Mouse (Mus musculus) forebrain, embryonic 16.5 days (tissue): ENCODE data around the gene Arfgef3. TPM values are rescaled to one million over a fixed set of nuclear protein-coding genes. Genes with fewer than 3 reads are reported as not detected.
A peak's percentile ranks its signal among the peaks of the same experiment; 100 is the strongest.
"Not testable (repeated sequence)": the region's sequence is repeated elsewhere in the genome, so short reads cannot be mapped to it uniquely, and the experiment has no call there.

Source experiments
- ATAC-seq: fragments of 200-750 bp; cut with Nextera tagmentation; 2 replicates; pipeline ENCODE4 v1.8.0; 2017; ENCODE audit warnings: mild to moderate bottlenecking, moderate library complexity
- H3K27ac ChIP-seq: fragments of 300-500 bp; sonication (generic); 2 replicates; pipeline ENCODE4 v1.5.1; 2014; ENCODE audit warnings: low read length, control low read depth
- H3K27me3 ChIP-seq: fragments of 300-500 bp; sonication (generic); replicated peaks from 2 replicates; pipeline ENCODE4 v1.6.1; 2014; ENCODE audit warnings: low read length; ENCODE audit not compliant: control insufficient read depth, insufficient read depth
- H3K36me3 ChIP-seq: fragments of 300-500 bp; sonication (generic); 2 replicates; pipeline ENCODE4 v1.6.1; 2014; ENCODE audit not compliant: control insufficient read depth, insufficient read depth
- H3K4me1 ChIP-seq: fragments of 300-500 bp; sonication (generic); replicated peaks from 2 replicates; pipeline ENCODE4 v1.6.1; 2014; ENCODE audit warnings: low read length; ENCODE audit not compliant: control insufficient read depth, insufficient read depth
- H3K4me2 ChIP-seq: fragments of 300-500 bp; sonication (generic); 2 replicates; pipeline ENCODE4 v1.6.1; 2014; ENCODE audit warnings: mild to moderate bottlenecking, low read length, control low read depth
- H3K4me3 ChIP-seq: fragments of 300-500 bp; sonication (generic); replicated peaks from 2 replicates; pipeline ENCODE4 v1.5.1; 2014; ENCODE audit warnings: mild to moderate bottlenecking, low read length, control low read depth
- H3K9ac ChIP-seq: fragments of 300-500 bp; sonication (generic); replicated peaks from 2 replicates; pipeline ENCODE4 v1.6.1; 2014; ENCODE audit warnings: low read depth, low read length, control low read depth
- H3K9me3 ChIP-seq: fragments of 300-500 bp; sonication (generic); 2 replicates; pipeline ENCODE4 v1.6.1; 2016; ENCODE audit warnings: low read length; ENCODE audit not compliant: control insufficient read depth
- WGBS: fragments of 180-500 bp; shearing (Covaris S2); extraction: QIAGEN DNeasy Blood & Tissue Kit; methylation state at CpG from one replicate; pipeline ENCODE4 v1.1.7; 2014; 5-methylcytosine and 5-hydroxymethylcytosine counted together
- polyA plus RNA-seq: library from polyadenylated mRNA; unstranded; fragments of >200 nt; fragmentation: Nextera tagmentation; extraction: Ambion mirVana; gene quantifications from 2 replicates; pipeline ENCODE4 v1.2.1, GENCODE M21; 2015

The Arfgef3 gene
- polyA plus RNA-seq, 1 experiment from 2014 or later = 7.8 TPM

GRCm38 (mm10) chr10:18630498-18630897, 113.3 kb downstream of the Arfgef3 start:
- H3K27me3 ChIP-seq = no peaks in the 10 kb centered on the region
- no peaks in the 10 kb centered on the region for H3K9me3 ChIP-seq
- H3K4me1 ChIP-seq = peaks cover 4% of the 10 kb centered on the region; the same call in 1 of the 2 replicates
- no peak overlapping the region for H3K27ac ChIP-seq
- ATAC-seq = no peak
- H3K36me3 ChIP-seq = no peaks in the 10 kb centered on the region
- no peak overlapping the region for H3K9ac ChIP-seq
- H3K4me2 ChIP-seq = no peak overlapping the region
- H3K4me3 ChIP-seq = no peak overlapping the region
- WGBS = 92% methylated on average over 8 of the region's 8 CpGs

DNA sequence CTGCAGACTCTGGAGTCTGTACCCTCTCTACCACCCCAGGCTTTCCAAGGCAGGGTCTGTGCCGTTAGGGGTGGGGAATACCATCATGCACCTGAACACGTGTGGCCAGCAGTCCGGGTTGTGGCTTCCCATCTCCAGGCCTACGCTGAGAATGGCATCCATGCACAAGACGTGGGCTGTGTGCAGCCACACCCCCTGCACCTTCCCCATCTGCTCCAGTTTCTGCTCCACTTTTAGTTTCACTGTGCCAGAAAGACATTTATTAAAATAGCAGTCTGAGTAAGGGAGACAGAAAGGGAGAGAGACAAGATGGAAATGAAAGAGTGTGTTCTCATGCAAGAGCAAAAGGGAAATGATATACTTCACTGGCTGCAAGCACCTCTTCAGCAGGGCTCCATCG, 116.2 kb downstream of the Arfgef3 start:
- Histone ChIP-seq H3K9me3 (no peaks in the 10 kb centered on the region), H3K27ac (no peak overlapping the region), H3K4me2 (no peak overlapping the region), H3K9ac (no peak overlapping the region), H3K4me1 (no peaks in the 10 kb centered on the region), H3K36me3 (no peaks in the 10 kb centered on the region), H3K27me3 (no peaks in the 10 kb centered on the region), H3K4me3 (no peak overlapping the region)
- 91% methylated on average over 6 of the region's 6 CpGs for WGBS
- ATAC-seq = no peak

DNA sequence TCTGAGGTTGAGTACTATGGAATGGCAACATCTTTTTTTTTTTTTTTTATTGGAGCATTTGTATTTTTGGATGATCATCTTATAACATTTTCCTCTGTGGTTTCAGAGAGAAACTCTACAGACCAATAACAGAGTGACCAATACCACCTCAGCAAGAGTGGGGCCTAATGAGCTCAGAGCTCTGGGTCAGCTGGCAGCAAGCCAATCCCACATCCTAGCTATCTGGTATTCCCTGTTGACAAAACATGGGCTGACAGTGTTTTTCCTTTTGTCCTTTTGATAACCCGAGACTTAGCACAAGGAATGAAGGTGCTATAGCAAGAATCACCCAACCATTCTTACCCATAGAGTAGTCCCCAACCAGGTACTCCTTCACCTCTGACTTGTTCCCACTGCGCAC, 131.0 kb downstream of the Arfgef3 start:
- WGBS = 81% methylated on average over 2 of the region's 2 CpGs
- no peaks in the 10 kb centered on the region for H3K4me1 ChIP-seq
- ATAC-seq = no peak
- no peaks in the 10 kb centered on the region for H3K9me3 ChIP-seq
- H3K36me3 ChIP-seq = 0 out of 2 replicates have a peak, but pooled peaks cover 2% of the 10 kb centered on the region
- H3K9ac ChIP-seq = no peak overlapping the region
- no peak overlapping the region for H3K4me3 ChIP-seq
- no peaks in the 10 kb centered on the region for H3K27me3 ChIP-seq
- H3K4me2 ChIP-seq = no peak overlapping the region
- no peak overlapping the region for H3K27ac ChIP-seq

- H3K4me2 ChIP-seq, H3K9ac ChIP-seq, H3K27me3 ChIP-seq, ATAC-seq, H3K4me1 ChIP-seq, H3K27ac ChIP-seq, H3K4me3 ChIP-seq, H3K36me3 ChIP-seq, H3K9me3 ChIP-seq: not testable (repeated sequence)
- 67% methylated on average over 5 of the region's 5 CpGs for WGBS
These were observed 138.8 kb downstream of the Arfgef3 start for GRCm38 (mm10) chr10:18604827-18605535.

GRCm38 (mm10) chr10:18602030-18602429, 141.7 kb downstream of the Arfgef3 start:
- Histone ChIP-seq H3K9me3 (no peaks in the 10 kb centered on the region), H3K4me3 (no peak overlapping the region), H3K4me1 (no peaks in the 10 kb centered on the region), H3K36me3 (peaks cover 3% of the 10 kb centered on the region), H3K27me3 (no peaks in the 10 kb centered on the region), H3K4me2 (no peak overlapping the region), H3K9ac (no peak overlapping the region), H3K27ac (no peak overlapping the region)
- peak; percentile 77 for ATAC-seq
- 23% methylated on average over 4 of the region's 4 CpGs for WGBS

GRCm38 (mm10) chr10:18597601-18598000, 146.1 kb downstream of the Arfgef3 start:
- Histone ChIP-seq H3K9ac (no peak overlapping the region), H3K36me3 (peaks cover 12% of the 10 kb centered on the region), H3K27me3 (no peaks in the 10 kb centered on the region), H3K4me2 (no peak overlapping the region), H3K4me3 (no peak overlapping the region), H3K9me3 (no peaks in the 10 kb centered on the region), H3K27ac (no peak overlapping the region), H3K4me1 (no peaks in the 10 kb centered on the region)
- ATAC-seq = no peak
- WGBS = 93% methylated on average over 6 of the region's 6 CpGs

GRCm38 (mm10) chr10:18589455-18589854, 154.3 kb downstream of the Arfgef3 start:
- H3K27me3 ChIP-seq = no peaks in the 10 kb centered on the region
- no peaks in the 10 kb centered on the region for H3K9me3 ChIP-seq
- WGBS = 92% methylated on average over 5 of the region's 5 CpGs
- H3K4me1 ChIP-seq = no peaks in the 10 kb centered on the region
- H3K36me3 ChIP-seq = peaks cover 12% of the 10 kb centered on the region; the same call in 1 of the 2 replicates
- H3K4me3 ChIP-seq = no peak overlapping the region
- no peak overlapping the region for H3K4me2 ChIP-seq
- H3K9ac ChIP-seq = no peak overlapping the region
- H3K27ac ChIP-seq = no peak overlapping the region
- ATAC-seq = no peak

DNA sequence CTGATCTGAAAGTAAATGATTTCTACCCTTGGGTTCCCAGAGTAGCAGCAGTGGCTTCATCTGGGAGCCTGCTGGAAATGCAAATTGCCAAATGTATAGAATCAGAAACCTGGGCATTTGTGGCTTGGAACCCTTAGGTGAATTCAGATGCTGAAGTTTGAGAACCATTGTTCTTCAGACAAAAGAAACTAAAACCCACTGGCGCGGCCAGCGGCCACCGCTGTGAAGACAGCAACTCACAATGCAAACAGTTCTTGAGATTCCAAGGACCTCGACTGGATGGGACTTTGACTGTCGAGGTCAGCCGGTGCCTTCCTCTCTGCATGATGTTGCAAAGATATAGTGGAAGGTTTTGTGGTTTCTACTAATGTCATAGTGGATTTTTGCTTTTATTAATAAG, 159.6 kb downstream of the Arfgef3 start:
- no peak overlapping the region for H3K4me2 ChIP-seq
- no peaks in the 10 kb centered on the region for H3K36me3 ChIP-seq
- no peak overlapping the region for H3K27ac ChIP-seq
- H3K9ac ChIP-seq = no peak overlapping the region
- no peak overlapping the region for H3K4me3 ChIP-seq
- H3K4me1 ChIP-seq = no peaks in the 10 kb centered on the region; the same call in 1 of the 2 replicates
- no peaks in the 10 kb centered on the region for H3K9me3 ChIP-seq
- H3K27me3 ChIP-seq = no peaks in the 10 kb centered on the region
- ATAC-seq = no peak
- WGBS = 4% methylated on average over 7 of the region's 7 CpGs

DNA sequence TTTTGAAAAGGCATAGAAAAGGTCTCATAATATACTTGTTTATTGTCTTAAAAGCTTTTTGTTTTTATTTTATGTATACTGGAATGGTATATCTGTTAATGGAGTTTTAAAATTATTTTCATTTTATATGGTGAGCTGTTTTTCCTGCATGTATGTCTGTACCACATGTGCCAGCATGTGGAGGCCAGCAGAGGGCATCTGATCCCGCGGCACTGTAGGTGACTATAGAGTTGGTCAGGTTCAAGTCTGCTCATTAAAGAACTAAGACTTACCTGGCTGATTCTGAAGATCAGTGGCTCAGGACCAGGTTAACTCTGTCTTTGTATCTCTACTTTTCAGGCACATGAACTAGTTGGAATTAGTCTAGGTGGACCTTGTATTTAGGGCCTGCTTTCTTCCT, 171.2 kb downstream of the Arfgef3 start:
- Histone ChIP-seq H3K9me3 (peaks cover 4% of the 10 kb centered on the region; the same call in 1 of the 2 replicates), H3K36me3 (no peaks in the 10 kb centered on the region), H3K27me3 (no peaks in the 10 kb centered on the region), H3K4me2 (no peak overlapping the region), H3K4me3 (no peak overlapping the region), H3K27ac (no peak overlapping the region), H3K9ac (no peak overlapping the region), H3K4me1 (no peaks in the 10 kb centered on the region)
- no peak for ATAC-seq
- whole genome bisulfite sequencing = 55% methylated on average over 2 of the region's 2 CpGs

DNA sequence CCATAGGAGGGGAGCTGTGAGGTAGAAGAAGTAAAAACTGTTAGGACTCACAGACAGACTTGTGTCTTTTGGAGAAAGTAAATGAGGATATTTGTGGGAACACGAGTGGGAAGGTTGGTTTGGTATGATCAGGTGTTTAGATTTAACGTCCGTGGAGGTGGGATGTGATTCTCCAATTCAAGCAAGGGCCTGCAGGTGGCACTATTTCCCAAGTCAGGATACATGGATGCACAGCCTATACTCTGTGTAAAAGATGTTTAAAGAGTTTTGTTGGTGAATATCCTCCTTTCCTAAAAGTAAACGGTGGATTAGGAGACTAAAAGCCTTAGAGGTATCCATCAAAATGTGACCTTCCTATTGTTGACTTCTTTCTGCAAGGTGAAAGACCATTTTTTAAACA, 180.8 kb downstream of the Arfgef3 start:
- peak; percentile 69; the same call in 1 of the 2 replicates for ATAC-seq
- no peak overlapping the region for H3K9ac ChIP-seq
- H3K4me2 ChIP-seq = no peak overlapping the region
- WGBS = 6% methylated on average over 4 of the region's 4 CpGs
- no peak overlapping the region for H3K4me3 ChIP-seq
- H3K27me3 ChIP-seq = no peaks in the 10 kb centered on the region
- no peaks in the 10 kb centered on the region for H3K36me3 ChIP-seq
- H3K4me1 ChIP-seq = no peaks in the 10 kb centered on the region
- H3K9me3 ChIP-seq = no peaks in the 10 kb centered on the region
- no peak overlapping the region for H3K27ac ChIP-seq
